Mouse (Mus musculus): Measurements from ENCODE around the gene A730015C16Rik.

Gene A730015C16Rik

GRCm38 (mm10) chr4:108848505-108848848 is at the start of gene A730015C16Rik:
A730015C16Rik (minus strand) TSS chr4:108848619.
- DNase-seq (ENCODE audit: low spot score in 2 of 2) = peak; percentile 44 to 49

GRCm38 (mm10) chr4:108890876-108891275 is 42.5 kb upstream of the A730015C16Rik start:
- DNase-seq (ENCODE audit: low spot score in 2 of 2) = no peak

GRCm38 (mm10) chr4:108887456-108887855 is 39.0 kb upstream of the A730015C16Rik start:
- DNase-seq (ENCODE audit: low spot score in 2 of 2) = no peak

- DNase-seq (ENCODE audit: low spot score in 2 of 2) = no peak
These were observed 35.4 kb upstream of the A730015C16Rik start for GRCm38 (mm10) chr4:108883815-108884214.

GRCm38 (mm10) chr4:108878963-108879822 is 30.8 kb upstream of the A730015C16Rik start, which contains the start of gene Rab3b:
Rab3b (plus strand) TSS chr4:108879063.
- DNase-seq (ENCODE audit: low spot score in 2 of 2) = peak; percentile 70 to 77

GRCm38 (mm10) chr4:108877901-108878300 is 29.5 kb upstream of the A730015C16Rik start:
- DNase-seq (ENCODE audit: low spot score in 2 of 2) = no peak

GRCm38 (mm10) chr4:108873746-108874145 is 25.3 kb upstream of the A730015C16Rik start:
- no peak for DNase-seq (ENCODE audit: low spot score in 2 of 2)

- DNase-seq (ENCODE audit: low spot score in 2 of 2) = peak; percentile 90 to 94
These were observed 21.4 kb upstream of the A730015C16Rik start for GRCm38 (mm10) chr4:108869730-108870374.

- no peak for DNase-seq (ENCODE audit: low spot score in 2 of 2)
These were observed 18.4 kb upstream of the A730015C16Rik start for GRCm38 (mm10) chr4:108866806-108867205.

GRCm38 (mm10) chr4:108847715-108848504 is 509 bp downstream of the A730015C16Rik start, which contains the start of gene Kti12:
Kti12 (plus strand) TSS chr4:108847785.
- DNase-seq (ENCODE audit: low spot score in 2 of 2) = peak; percentile 89 to 91

GRCm38 (mm10) chr4:108845824-108846569 is 2.4 kb downstream of the A730015C16Rik start:
- DNase-seq (ENCODE audit: low spot score in 2 of 2) = no peak

GRCm38 (mm10) chr4:108843336-108843735 is 5.1 kb downstream of the A730015C16Rik start:
- no peak for DNase-seq (ENCODE audit: low spot score in 2 of 2)

GRCm38 (mm10) chr4:108841920-108842578 is 6.4 kb downstream of the A730015C16Rik start:
- DNase-seq (ENCODE audit: low spot score in 2 of 2) = no peak

GRCm38 (mm10) chr4:108838031-108838430 is 10.4 kb downstream of the A730015C16Rik start:
- peak; percentile 27 to 54 for DNase-seq (ENCODE audit: low spot score in 2 of 2)

GRCm38 (mm10) chr4:108835496-108835895 is 12.9 kb downstream of the A730015C16Rik start:
- DNase-seq (ENCODE audit: low spot score in 2 of 2) = no peak

- DNase-seq (ENCODE audit: low spot score in 2 of 2) = peak; percentile 29 to 45
These were observed 13.5 kb downstream of the A730015C16Rik start for GRCm38 (mm10) chr4:108834971-108835311.

GRCm38 (mm10) chr4:108834115-108834970 is 14.1 kb downstream of the A730015C16Rik start, which contains the start of gene Txndc12:
Txndc12 (plus strand) TSS chr4:108834601.
- peak; percentile 89 to 93 for DNase-seq (ENCODE audit: low spot score in 2 of 2)

- DNase-seq (ENCODE audit: low spot score in 2 of 2) = no peak
These were observed 14.6 kb downstream of the A730015C16Rik start for GRCm38 (mm10) chr4:108833828-108834114.

GRCm38 (mm10) chr4:108832916-108833827 is 15.2 kb downstream of the A730015C16Rik start, which contains the start of gene Btf3l4:
Btf3l4 (minus strand) TSS chr4:108833614.
- peak; percentile 95 for DNase-seq (ENCODE audit: low spot score in 2 of 2)

Data from right cerebral cortex, postnatal 10 days (tissue).